Mouse (Mus musculus) liver, embryonic 11.5 days (tissue): ENCODE measurements at regions not wholly inside any gene's neighbourhood (a gene's known extent, or its start where the extent isn't known, plus 50 kb on each side); places are given as distances from the start of the nearest gene placed in this dataset.
"Not testable (repeated sequence)": the region's sequence is repeated elsewhere in the genome, so short reads cannot be mapped to it uniquely, and the experiment has no call there.

ENCODE experiments used
- ATAC-seq: fragments of 200-750 bp; cut with Nextera tagmentation; replicated peaks from 2 replicates; pipeline ENCODE4 v1.8.0; 2017; ENCODE audit warnings: moderate number of reproducible peaks, mild to moderate bottlenecking, moderate TSS enrichment, moderate library complexity; ENCODE audit not compliant: low FRiP score
- DNase-seq: peaks from one replicate; pipeline ENCODE4 v3.0.0-alpha.2; 2017; ENCODE audit warnings: low spot score
- H3K27ac ChIP-seq: fragments of 300-500 bp; sonication (generic); 2 replicates; pipeline ENCODE4 v1.5.1; 2014; ENCODE audit warnings: mild to moderate bottlenecking, low read depth, low read length, control low read depth
- H3K27me3 ChIP-seq: fragments of 300-500 bp; sonication (generic); replicated peaks from 2 replicates; pipeline ENCODE4 v1.6.1; 2014; ENCODE audit warnings: low read length, mixed read lengths; ENCODE audit not compliant: control insufficient read depth, insufficient read depth
- H3K36me3 ChIP-seq: fragments of 300-500 bp; sonication (generic); 2 replicates; pipeline ENCODE4 v1.6.1; 2014; ENCODE audit warnings: mild to moderate bottlenecking, low read length, moderate library complexity, mixed read lengths; ENCODE audit not compliant: control insufficient read depth, insufficient read depth
- H3K4me1 ChIP-seq: fragments of 300-500 bp; sonication (generic); replicated peaks from 2 replicates; pipeline ENCODE4 v1.6.1; 2014; ENCODE audit warnings: low read length, mixed read lengths; ENCODE audit not compliant: control insufficient read depth, insufficient read depth
- H3K4me2 ChIP-seq: fragments of 300-500 bp; sonication (generic); 2 replicates; pipeline ENCODE4 v1.6.1; 2014; ENCODE audit warnings: mild to moderate bottlenecking, control low read depth, moderate library complexity
- H3K4me3 ChIP-seq: fragments of 300-500 bp; sonication (generic); 2 replicates; pipeline ENCODE4 v1.5.1; 2014; ENCODE audit warnings: low read depth, low read length, control low read depth
- H3K9ac ChIP-seq: fragments of 300-500 bp; sonication (generic); 2 replicates; pipeline ENCODE4 v1.6.1; 2014; ENCODE audit warnings: low read depth, low read length, control low read depth
- H3K9me3 ChIP-seq: fragments of 300-500 bp; sonication (generic); 2 replicates; pipeline ENCODE4 v1.6.1; 2016; ENCODE audit warnings: low read length, inconsistent platforms, mixed read lengths; ENCODE audit not compliant: control insufficient read depth
- WGBS: fragments of 180-500 bp; shearing (Covaris S2); extraction: QIAGEN DNeasy Blood & Tissue Kit; methylation state at CpG from one replicate; pipeline ENCODE4 v1.1.7; 2014; 5-methylcytosine and 5-hydroxymethylcytosine counted together

DNA sequence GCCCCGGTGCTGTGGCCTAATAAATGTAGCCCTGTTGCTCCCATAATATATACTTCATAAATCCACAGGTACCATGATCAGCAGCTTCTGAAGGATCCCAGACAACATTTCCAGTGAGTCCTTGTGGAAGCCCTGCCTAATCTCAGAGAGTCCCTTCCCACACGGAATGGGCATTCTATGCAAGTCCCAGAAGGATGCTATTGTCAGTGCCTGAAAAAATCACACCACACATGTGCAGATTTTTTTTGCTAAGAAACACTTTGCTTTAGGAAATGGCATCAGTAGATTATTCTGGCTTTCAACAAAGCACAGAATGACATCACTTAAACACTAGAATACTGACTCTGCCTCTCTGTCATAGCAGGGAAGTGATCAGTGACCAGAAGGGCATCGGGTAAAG is 456.6 kb upstream of the Cdh5 start:
- ATAC-seq (no peak), DNase-seq (no peak)
- WGBS: 86% methylated on average over 3 of the region's 3 CpGs
- Histone ChIP-seq H3K27ac (no peak overlapping the region), H3K4me3 (no peak overlapping the region), H3K36me3 (no peaks in the 10 kb centered on the region), H3K9me3 (no peaks in the 10 kb centered on the region), H3K27me3 (no peaks in the 10 kb centered on the region), H3K4me2 (no peak overlapping the region), H3K4me1 (no peaks in the 10 kb centered on the region), H3K9ac (no peak overlapping the region)

DNA sequence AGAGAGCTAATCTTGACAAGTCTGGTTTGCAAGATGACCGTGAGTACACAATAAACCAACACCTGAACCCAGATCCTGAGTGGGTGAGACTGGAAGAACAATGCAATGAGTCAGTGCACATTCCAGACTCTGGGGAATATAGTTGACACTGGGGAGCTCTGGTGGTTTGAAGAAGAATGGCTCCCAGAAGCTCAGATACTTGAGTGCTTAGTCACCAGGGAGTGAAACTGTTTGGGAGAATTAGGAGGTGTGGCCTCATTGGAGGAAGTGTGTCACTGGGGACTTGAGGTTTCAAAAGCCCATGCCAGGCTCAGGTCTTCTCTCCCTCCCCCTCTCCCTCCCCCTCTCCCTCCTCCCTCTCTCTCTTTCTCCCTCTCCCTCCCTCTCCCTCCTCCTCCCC is 436.6 kb upstream of the Cdh5 start:
- DNase-seq (no peak), ATAC-seq (no peak)
- Histone ChIP-seq H3K4me2 (no peak overlapping the region), H3K4me1 (no peaks in the 10 kb centered on the region), H3K4me3 (no peak overlapping the region), H3K27ac (no peak overlapping the region), H3K9me3 (no peaks in the 10 kb centered on the region), H3K9ac (no peak overlapping the region), H3K27me3 (no peaks in the 10 kb centered on the region), H3K36me3 (no peaks in the 10 kb centered on the region)
- 76% methylated on average over 1 of the region's 1 CpGs for WGBS

DNA sequence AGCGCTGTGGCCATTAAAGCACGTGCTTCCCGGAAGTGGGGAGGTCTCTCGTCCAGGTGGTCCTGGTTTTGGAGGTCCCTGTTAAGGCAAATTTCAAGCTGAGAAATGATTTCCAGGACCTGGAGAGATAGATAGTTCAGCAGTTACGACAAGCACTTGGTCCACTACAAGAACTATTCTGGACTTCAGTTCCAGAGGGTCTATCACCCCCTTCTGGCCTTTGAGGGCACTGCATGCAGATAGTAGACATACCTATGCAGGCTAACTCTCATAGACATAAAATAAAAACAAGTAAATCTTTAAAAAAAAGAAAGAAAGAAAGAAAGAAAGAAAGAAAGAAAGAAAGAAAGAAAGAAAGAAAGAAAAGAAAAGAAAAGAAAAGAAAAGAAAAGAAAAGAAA is 415.2 kb upstream of the Cdh5 start:
- not testable (repeated sequence) for H3K36me3 ChIP-seq, H3K4me3 ChIP-seq, ATAC-seq, H3K4me2 ChIP-seq, H3K9me3 ChIP-seq, H3K27ac ChIP-seq, H3K4me1 ChIP-seq, H3K9ac ChIP-seq, DNase-seq, H3K27me3 ChIP-seq
- WGBS: 91% methylated on average over 5 of the region's 5 CpGs

DNA sequence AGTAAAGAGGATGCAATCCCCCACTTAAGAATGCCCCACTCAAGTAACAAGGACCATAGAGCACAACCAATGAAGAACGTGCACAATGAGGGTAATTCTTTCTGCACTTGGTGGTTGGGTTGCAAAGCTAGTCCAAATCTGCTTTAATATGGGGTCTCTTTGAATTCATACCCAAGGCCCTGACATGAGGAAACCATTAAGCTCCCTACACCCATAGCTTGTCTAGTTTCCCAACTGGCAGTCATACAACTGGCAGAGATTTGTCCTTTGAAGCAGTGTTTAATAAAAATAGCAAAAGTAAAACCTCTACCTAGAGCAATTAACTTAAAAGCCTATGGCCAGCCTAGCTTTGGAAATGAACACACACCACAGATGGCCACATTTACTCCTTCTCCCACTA is 411.0 kb upstream of the Cdh5 start:
- ATAC-seq (no peak), DNase-seq (no peak)
- Histone ChIP-seq H3K4me1 (no peaks in the 10 kb centered on the region), H3K9me3 (no peaks in the 10 kb centered on the region), H3K9ac (no peak overlapping the region), H3K4me2 (no peak overlapping the region), H3K27ac (no peak overlapping the region), H3K4me3 (no peak overlapping the region), H3K36me3 (no peaks in the 10 kb centered on the region), H3K27me3 (no peaks in the 10 kb centered on the region)
- WGBS: 85% methylated on average over 1 of the region's 1 CpGs

DNA sequence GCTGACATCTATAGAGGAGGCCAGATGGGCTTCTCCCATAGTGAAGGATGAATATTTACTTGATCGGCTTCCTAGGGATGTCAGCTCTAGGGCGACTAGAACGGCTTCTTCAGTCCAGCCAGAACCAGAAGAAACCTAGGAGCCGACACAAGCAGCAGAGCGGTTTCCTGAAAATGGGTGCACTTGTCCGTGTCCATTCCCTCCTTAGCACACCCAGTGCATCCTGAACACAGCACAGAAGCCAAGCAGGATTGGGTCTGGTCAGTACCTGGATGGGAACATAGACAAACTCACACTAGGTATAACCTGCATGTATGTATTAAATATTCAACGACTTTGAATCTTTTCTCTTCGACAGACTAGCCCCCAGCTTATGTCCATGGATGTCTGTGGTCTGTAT is 407.9 kb upstream of the Cdh5 start:
- Histone ChIP-seq H3K27me3 (no peaks in the 10 kb centered on the region), H3K4me3 (no peak overlapping the region), H3K36me3 (no peaks in the 10 kb centered on the region), H3K4me2 (no peak overlapping the region), H3K9me3 (no peaks in the 10 kb centered on the region), H3K9ac (no peak overlapping the region), H3K4me1 (no peaks in the 10 kb centered on the region), H3K27ac (no peak overlapping the region)
- ATAC-seq (no peak), DNase-seq (no peak)
- WGBS: 84% methylated on average over 8 of the region's 8 CpGs

DNA sequence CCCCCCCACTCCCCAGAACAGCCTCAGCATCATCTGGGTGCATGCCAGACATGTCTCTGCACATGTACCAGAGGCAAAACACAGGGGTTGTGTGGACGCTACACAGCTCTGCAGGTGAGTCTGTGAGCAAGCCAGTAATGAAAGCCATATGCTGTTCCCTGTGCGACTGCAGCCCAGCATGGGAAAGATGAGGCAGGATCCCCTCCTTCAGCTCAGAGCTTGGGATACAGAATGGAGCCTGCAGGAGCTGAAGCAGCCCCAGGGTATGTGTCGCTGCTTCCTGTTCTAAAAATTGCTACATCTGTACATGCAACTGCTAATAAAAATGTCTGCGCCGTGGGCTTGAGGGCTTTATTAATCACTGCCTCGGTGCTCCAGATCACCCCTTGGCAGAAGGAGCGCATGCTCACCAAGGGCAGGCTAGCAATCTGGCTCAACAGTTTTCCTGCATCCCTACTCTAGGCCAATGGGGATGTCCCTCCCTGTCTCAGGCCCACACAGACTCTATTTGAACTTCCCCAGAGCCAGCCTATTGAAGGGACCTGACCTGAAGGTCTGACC is 407.0 kb upstream of the Cdh5 start:
- Histone ChIP-seq H3K27me3 (no peaks in the 10 kb centered on the region), H3K9ac (no peak overlapping the region), H3K4me1 (no peaks in the 10 kb centered on the region), H3K4me3 (no peak overlapping the region), H3K36me3 (no peaks in the 10 kb centered on the region), H3K9me3 (no peaks in the 10 kb centered on the region), H3K4me2 (no peak overlapping the region), H3K27ac (no peak overlapping the region)
- ATAC-seq: no peak
- DNase-seq: no peak
- 83% methylated on average over 7 of the region's 7 CpGs for WGBS

DNA sequence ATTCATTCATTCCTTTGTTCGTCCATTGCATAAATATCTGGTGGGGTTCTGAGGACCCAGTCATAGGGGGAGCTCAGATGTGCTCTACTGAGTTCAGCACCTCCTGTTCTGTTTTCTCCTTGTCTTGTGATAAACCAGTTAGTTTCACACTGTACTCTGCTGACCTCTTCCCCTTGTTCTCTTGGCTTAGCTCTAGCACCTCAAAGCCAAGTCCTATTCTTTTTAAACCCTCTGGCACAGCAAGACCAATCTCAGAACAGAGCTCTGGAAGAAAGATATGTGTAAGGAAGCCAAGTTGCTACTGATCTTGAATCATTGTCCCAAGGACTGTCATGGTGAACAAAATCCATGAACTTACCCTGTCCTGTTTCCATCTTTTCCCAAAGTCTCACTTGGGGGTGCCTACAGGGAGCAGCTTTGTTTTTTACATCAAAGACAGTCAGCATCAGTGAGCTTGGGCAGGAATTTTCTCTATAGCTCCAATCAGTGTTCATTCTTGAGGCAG is 402.4 kb upstream of the Cdh5 start:
- ATAC-seq (no peak), DNase-seq (no peak)
- Histone ChIP-seq H3K36me3 (no peaks in the 10 kb centered on the region), H3K4me3 (no peak overlapping the region), H3K27me3 (no peaks in the 10 kb centered on the region), H3K27ac (no peak overlapping the region), H3K4me1 (no peaks in the 10 kb centered on the region), H3K4me2 (no peak overlapping the region), H3K9me3 (no peaks in the 10 kb centered on the region), H3K9ac (no peak overlapping the region)
- WGBS: 67% methylated on average over 1 of the region's 1 CpGs

DNA sequence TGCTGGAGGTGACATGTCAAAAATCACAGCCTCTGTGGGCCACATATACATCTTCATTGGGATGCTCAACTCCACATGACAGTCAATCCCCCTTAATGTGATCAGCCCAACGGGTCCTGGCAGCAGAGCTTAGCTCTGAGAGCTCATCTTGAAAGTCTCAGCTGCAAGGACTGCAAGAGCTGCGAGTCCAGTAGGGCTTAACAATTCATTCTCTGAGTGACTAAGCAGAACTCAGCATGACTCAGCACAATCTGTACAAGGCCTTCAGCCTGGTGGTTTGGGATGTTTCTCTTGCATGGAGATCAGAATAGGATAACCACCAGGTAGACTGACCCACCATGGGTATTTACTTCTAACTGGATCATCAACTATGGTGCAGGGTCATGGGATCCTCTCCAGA is 399.2 kb upstream of the Cdh5 start:
- Histone ChIP-seq H3K9me3 (peaks cover 2% of the 10 kb centered on the region; the same call in 1 of the 2 replicates), H3K27me3 (no peaks in the 10 kb centered on the region), H3K4me1 (no peaks in the 10 kb centered on the region), H3K36me3 (no peaks in the 10 kb centered on the region), H3K4me3 (no peak overlapping the region), H3K9ac (no peak overlapping the region), H3K27ac (no peak overlapping the region), H3K4me2 (no peak overlapping the region)
- ATAC-seq (no peak), DNase-seq (no peak)
- 59% methylated on average over 2 of the region's 2 CpGs for WGBS

DNA sequence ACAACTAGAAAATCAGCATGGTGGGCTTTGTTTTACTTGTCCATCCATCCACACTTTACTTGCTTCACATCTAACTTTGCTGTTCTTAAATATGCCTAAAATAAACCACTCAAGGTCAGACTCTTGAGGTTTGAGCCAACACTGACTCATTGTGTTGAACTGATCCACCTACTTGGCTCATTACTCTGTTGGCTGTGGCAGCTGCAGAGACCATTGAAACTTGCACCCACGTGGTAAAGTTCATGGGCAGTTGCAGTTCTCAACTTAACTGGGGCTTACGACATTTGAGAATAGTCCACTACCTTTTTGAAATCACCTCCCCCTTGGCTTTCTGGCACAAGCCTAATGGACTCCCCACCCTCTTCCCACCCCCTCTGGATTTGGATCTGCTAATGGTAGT is 395.3 kb upstream of the Cdh5 start:
- Histone ChIP-seq H3K36me3 (no peaks in the 10 kb centered on the region), H3K4me3 (no peak overlapping the region), H3K27me3 (no peaks in the 10 kb centered on the region), H3K27ac (no peak overlapping the region), H3K4me2 (no peak overlapping the region), H3K9me3 (peaks cover 2% of the 10 kb centered on the region; the same call in 1 of the 2 replicates), H3K4me1 (no peaks in the 10 kb centered on the region), H3K9ac (no peak overlapping the region)
- 76% methylated on average over 2 of the region's 2 CpGs for WGBS
- no peak for DNase-seq
- ATAC-seq: no peak
